Mouse (Mus musculus) hindbrain, embryonic 10.5 days (tissue): Measurements from ENCODE around the gene Nr5a2. TPM values are rescaled to one million over a fixed set of nuclear protein-coding genes. Genes with fewer than 3 reads are reported as not detected.

ENCODE experiments used
- DNase-seq: peaks from one replicate; pipeline ENCODE4 v3.0.0-alpha.2; 2017; ENCODE audit warnings: low spot score
- H3K27ac ChIP-seq: fragments of 300-500 bp; sonication (generic); 2 replicates; pipeline ENCODE4 v1.5.1; 2016; ENCODE audit warnings: mild to moderate bottlenecking, moderate library complexity
- H3K27me3 ChIP-seq: fragments of 300-500 bp; sonication (generic); 2 replicates; pipeline ENCODE4 v1.6.1; 2016; ENCODE audit warnings: mild to moderate bottlenecking; ENCODE audit not compliant: poor library complexity, insufficient read depth, severe bottlenecking
- H3K36me3 ChIP-seq: fragments of 300-500 bp; sonication (generic); 2 replicates; pipeline ENCODE4 v1.6.1; 2016; ENCODE audit warnings: mild to moderate bottlenecking, moderate library complexity
- H3K4me1 ChIP-seq: fragments of 300-500 bp; sonication (generic); replicated peaks from 2 replicates; pipeline ENCODE4 v1.6.1; 2016; ENCODE audit warnings: mild to moderate bottlenecking
- H3K4me3 ChIP-seq: fragments of 300-500 bp; sonication (generic); 2 replicates; pipeline ENCODE4 v1.5.1; 2016; ENCODE audit warnings: mild to moderate bottlenecking, moderate library complexity
- H3K9me3 ChIP-seq: fragments of 300-500 bp; sonication (generic); 2 replicates; pipeline ENCODE4 v1.6.1; 2016; ENCODE audit warnings: mild to moderate bottlenecking, moderate library complexity
- WGBS: fragments of 180-500 bp; shearing (Covaris S2); methylation state at CpG from one replicate; pipeline ENCODE4 v1.1.7; 2016; 5-methylcytosine and 5-hydroxymethylcytosine counted together
- polyA plus RNA-seq: library from polyadenylated mRNA; unstranded; fragments of >200 nt; fragmentation: Nextera tagmentation; extraction: Ambion mirVana; gene quantifications from 2 replicates; pipeline ENCODE4 v1.2.1, GENCODE M21; 2016

Nr5a2 gene
- polyA plus RNA-seq, 1 experiment from 2014 or later: 0.33 TPM

- Histone ChIP-seq H3K27me3 (no peaks in the 10 kb centered on the region), H3K27ac (no peak overlapping the region), H3K4me1 (peaks cover 9% of the 10 kb centered on the region), H3K4me3 (no peak overlapping the region), H3K9me3 (no peaks in the 10 kb centered on the region), H3K36me3 (no peaks in the 10 kb centered on the region)
- no peak for DNase-seq
- WGBS: 84% methylated on average over 7 of the region's 7 CpGs
Measured at GRCm38 (mm10) chr1:136890439-136890838, 69.8 kb downstream of the Nr5a2 start.

DNA sequence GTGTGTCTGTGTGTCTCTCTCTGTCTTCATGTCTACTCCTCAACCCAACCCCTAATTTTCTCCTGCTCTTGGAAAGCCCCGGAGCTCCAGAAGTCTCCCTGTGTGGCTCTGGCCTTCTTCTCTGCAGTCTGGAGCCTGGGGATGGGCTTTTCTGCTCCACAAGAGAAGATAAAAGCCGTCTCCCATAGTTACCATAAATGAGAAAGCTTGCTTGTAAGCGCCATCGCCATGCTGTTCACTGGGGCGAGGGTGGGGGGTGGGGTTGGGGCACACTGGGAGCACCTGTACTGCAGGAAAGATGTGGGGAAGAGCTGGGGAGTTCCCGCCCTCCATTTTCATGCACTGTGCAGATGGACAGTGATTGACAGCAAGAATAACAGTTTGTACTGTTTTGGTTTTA lies 71.5 kb downstream of the Nr5a2 start:
- Histone ChIP-seq H3K27ac (peak overlapping the region; percentile 50; the same call in 1 of the 2 replicates), H3K4me3 (no peak overlapping the region), H3K36me3 (no peaks in the 10 kb centered on the region), H3K4me1 (peaks cover 9% of the 10 kb centered on the region), H3K27me3 (no peaks in the 10 kb centered on the region), H3K9me3 (no peaks in the 10 kb centered on the region)
- 36% methylated on average over 6 of the region's 6 CpGs for WGBS
- DNase-seq: peak; percentile 5

DNA sequence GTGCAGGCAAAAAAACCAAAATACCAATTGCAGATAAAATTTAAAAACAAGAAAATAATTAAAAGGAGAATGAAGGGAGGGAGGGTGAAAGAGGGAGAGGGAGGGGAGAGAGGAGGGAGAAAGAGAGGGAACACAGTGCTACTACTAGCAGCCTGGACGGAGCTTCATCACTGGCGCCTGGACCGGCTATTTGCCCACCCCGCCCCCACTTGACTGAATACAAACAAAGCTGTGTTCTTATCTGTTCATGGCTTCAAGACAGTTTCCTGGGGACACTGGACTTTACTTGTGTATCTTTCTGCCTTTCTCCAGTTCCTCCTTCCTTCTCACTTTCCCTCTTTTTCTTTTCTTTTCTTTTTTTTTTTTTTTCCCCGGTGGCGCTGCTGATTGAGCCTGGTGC lies 73.6 kb downstream of the Nr5a2 start:
- DNase-seq: no peak
- Histone ChIP-seq H3K9me3 (no peaks in the 10 kb centered on the region), H3K4me3 (no peak overlapping the region), H3K27ac (no peak overlapping the region), H3K36me3 (no peaks in the 10 kb centered on the region), H3K27me3 (no peaks in the 10 kb centered on the region), H3K4me1 (peaks cover 9% of the 10 kb centered on the region)
- WGBS: 41% methylated on average over 6 of the region's 6 CpGs

- Histone ChIP-seq H3K36me3 (no peaks in the 10 kb centered on the region), H3K27ac (no peak overlapping the region), H3K27me3 (no peaks in the 10 kb centered on the region), H3K4me1 (peaks cover 4% of the 10 kb centered on the region), H3K4me3 (no peak overlapping the region), H3K9me3 (no peaks in the 10 kb centered on the region)
- no peak for DNase-seq
- 78% methylated on average over 13 of the region's 13 CpGs for WGBS
Measured at GRCm38 (mm10) chr1:136883458-136884174, 76.6 kb downstream of the Nr5a2 start.

DNA sequence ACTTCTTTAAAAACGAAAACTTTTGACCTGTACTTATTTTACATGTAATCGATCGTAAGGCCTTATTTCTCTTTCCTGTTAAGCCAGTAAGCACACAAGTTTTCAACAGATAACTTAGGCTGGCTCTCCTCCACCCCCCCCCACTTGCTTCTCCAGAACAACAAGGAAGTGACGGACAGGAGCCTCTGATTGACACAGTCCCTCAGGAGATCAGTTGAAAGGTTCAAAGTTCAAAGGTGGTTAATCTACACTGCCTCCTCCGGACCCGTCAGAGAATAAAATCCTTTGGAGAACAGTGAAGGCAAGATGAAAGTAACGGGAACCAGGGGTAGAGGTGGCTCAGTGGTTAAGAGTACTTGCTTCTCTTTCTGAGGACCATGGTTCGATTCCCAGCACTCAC lies 80.0 kb downstream of the Nr5a2 start:
- H3K27ac ChIP-seq: no peak overlapping the region
- H3K36me3 ChIP-seq: no peaks in the 10 kb centered on the region
- WGBS: 82% methylated on average over 8 of the region's 8 CpGs
- H3K9me3 ChIP-seq: no peaks in the 10 kb centered on the region
- H3K4me1 ChIP-seq: no peaks in the 10 kb centered on the region
- no peak overlapping the region for H3K4me3 ChIP-seq
- H3K27me3 ChIP-seq: no peaks in the 10 kb centered on the region
- DNase-seq: no peak

DNA sequence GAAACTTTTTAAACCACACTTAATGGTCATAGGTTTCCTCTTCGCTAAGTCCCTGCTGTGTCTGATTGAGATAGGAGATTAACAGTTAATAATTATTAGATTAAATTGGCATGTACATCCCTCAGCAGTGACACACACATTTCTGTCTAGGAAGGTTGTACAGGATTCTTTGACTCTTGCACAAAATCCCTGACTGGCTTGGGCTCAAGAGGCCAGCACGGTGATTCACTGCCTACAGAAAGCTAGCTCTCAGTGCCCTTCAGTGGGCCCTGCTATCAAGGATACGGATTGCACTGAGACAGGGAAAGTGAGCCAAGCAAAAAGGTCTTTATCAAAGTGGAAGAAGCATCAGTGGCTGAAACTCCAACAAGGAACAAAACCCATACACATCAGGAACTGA lies 85.2 kb downstream of the Nr5a2 start:
- Histone ChIP-seq H3K27me3 (no peaks in the 10 kb centered on the region), H3K4me1 (no peaks in the 10 kb centered on the region), H3K9me3 (no peaks in the 10 kb centered on the region), H3K36me3 (no peaks in the 10 kb centered on the region), H3K4me3 (no peak overlapping the region), H3K27ac (no peak overlapping the region)
- 92% methylated on average over 3 of the region's 3 CpGs for WGBS
- no peak for DNase-seq

- no peak overlapping the region for H3K4me3 ChIP-seq
- 86% methylated on average over 6 of the region's 6 CpGs for WGBS
- no peak for DNase-seq
- no peaks in the 10 kb centered on the region for H3K27me3 ChIP-seq
- H3K36me3 ChIP-seq: no peaks in the 10 kb centered on the region
- no peak overlapping the region for H3K27ac ChIP-seq
- no peaks in the 10 kb centered on the region for H3K4me1 ChIP-seq
- no peaks in the 10 kb centered on the region for H3K9me3 ChIP-seq
Measured at GRCm38 (mm10) chr1:136868955-136869354, 91.3 kb downstream of the Nr5a2 start.

DNA sequence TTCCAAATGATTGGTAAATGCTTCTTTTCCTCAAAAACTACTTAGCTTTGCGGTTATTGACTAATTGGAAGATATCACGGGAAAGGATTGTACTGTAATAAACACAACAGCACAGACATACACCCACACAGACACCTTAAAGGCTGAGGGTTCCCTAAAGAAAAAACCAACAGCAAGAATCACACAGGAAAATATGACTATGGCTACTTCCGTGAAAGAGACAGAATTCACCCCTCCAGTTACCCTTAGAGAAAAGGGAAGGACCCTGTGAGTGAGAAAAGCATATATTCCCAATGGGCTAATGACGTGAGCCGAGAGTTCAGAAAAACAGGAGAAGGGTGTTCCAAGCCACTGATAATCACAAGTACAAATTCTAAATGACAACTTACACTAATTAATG lies 92.0 kb downstream of the Nr5a2 start:
- Histone ChIP-seq H3K27me3 (no peaks in the 10 kb centered on the region), H3K4me3 (no peak overlapping the region), H3K36me3 (no peaks in the 10 kb centered on the region), H3K9me3 (no peaks in the 10 kb centered on the region), H3K27ac (no peak overlapping the region), H3K4me1 (no peaks in the 10 kb centered on the region)
- no peak for DNase-seq
- WGBS: 88% methylated on average over 5 of the region's 5 CpGs

GRCm38 (mm10) chr1:136866481-136867092 lies 93.7 kb downstream of the Nr5a2 start:
- no peak for DNase-seq
- Histone ChIP-seq H3K9me3 (no peaks in the 10 kb centered on the region), H3K4me3 (no peak overlapping the region), H3K36me3 (no peaks in the 10 kb centered on the region), H3K27me3 (no peaks in the 10 kb centered on the region), H3K4me1 (no peaks in the 10 kb centered on the region), H3K27ac (no peak overlapping the region)
- 72% methylated on average over 9 of the region's 9 CpGs for WGBS

GRCm38 (mm10) chr1:136863209-136863608 lies 97.0 kb downstream of the Nr5a2 start:
- no peak overlapping the region for H3K27ac ChIP-seq
- no peak for DNase-seq
- H3K4me3 ChIP-seq: no peak overlapping the region
- H3K27me3 ChIP-seq: no peaks in the 10 kb centered on the region
- H3K36me3 ChIP-seq: no peaks in the 10 kb centered on the region
- WGBS: 93% methylated on average over 6 of the region's 6 CpGs
- peaks cover 21% of the 10 kb centered on the region for H3K4me1 ChIP-seq
- H3K9me3 ChIP-seq: no peaks in the 10 kb centered on the region

DNA sequence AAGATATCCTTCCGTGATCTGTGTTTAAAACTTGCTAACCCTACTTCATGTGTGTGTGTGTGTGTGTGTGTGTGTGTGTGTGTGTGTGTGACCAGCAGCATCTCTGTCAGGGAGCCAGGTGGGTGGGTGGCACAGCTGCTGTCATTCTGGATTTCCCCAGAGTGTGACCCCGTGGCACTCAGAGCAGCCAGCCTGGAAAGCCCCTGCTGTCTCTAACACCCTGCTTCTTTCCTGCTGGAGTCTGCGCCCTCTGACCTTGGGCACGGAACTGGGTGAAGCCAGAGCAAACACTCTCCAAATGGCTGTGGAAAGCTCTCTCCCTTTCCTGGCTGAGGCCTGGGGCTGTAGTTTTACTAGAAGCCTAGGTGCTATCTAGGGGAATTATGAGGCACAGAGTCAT lies 100.8 kb downstream of the Nr5a2 start:
- Histone ChIP-seq H3K9me3 (no peaks in the 10 kb centered on the region), H3K27me3 (no peaks in the 10 kb centered on the region), H3K4me1 (peaks cover 25% of the 10 kb centered on the region), H3K27ac (peak overlapping the region; percentile 29; the same call in 1 of the 2 replicates), H3K36me3 (no peaks in the 10 kb centered on the region), H3K4me3 (no peak overlapping the region)
- DNase-seq: peak; percentile 15
- 44% methylated on average over 4 of the region's 4 CpGs for WGBS

DNA sequence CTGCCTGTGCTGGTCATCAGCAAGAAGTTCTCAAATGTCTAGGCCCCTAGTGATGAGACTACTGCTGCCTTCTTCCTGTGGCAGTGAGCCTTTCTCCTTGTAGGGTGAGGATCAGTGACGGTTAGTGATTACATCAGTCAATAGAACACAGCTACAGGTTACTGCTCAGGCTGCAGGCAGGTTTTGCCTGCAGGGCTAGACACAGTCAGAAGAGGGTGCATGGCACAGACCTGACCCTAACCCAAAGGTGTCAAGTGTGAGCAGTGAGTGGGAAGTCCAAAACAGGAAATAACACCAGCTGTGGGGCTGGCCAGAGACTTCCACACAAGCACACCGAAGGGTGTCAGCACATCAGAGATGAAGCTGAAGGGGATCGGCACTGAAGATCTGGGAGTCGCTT lies 101.5 kb downstream of the Nr5a2 start:
- no peak for DNase-seq
- Histone ChIP-seq H3K9me3 (no peaks in the 10 kb centered on the region), H3K27ac (no peak overlapping the region), H3K36me3 (no peaks in the 10 kb centered on the region), H3K27me3 (no peaks in the 10 kb centered on the region), H3K4me3 (no peak overlapping the region), H3K4me1 (peaks cover 25% of the 10 kb centered on the region)
- 75% methylated on average over 4 of the region's 4 CpGs for WGBS

GRCm38 (mm10) chr1:136856104-136856503 lies 104.1 kb downstream of the Nr5a2 start:
- no peak overlapping the region for H3K27ac ChIP-seq
- H3K4me3 ChIP-seq: no peak overlapping the region
- H3K27me3 ChIP-seq: no peaks in the 10 kb centered on the region
- H3K36me3 ChIP-seq: no peaks in the 10 kb centered on the region
- no peaks in the 10 kb centered on the region for H3K9me3 ChIP-seq
- DNase-seq: no peak
- peaks cover 25% of the 10 kb centered on the region for H3K4me1 ChIP-seq
- 86% methylated on average over 3 of the region's 3 CpGs for WGBS
